Mouse (Mus musculus) gonadal fat pad, adult 2 months (tissue): ENCODE results near the gene Tex22. TPM values are rescaled to one million over a fixed set of nuclear protein-coding genes. Genes with fewer than 3 reads are reported as not detected.

ENCODE experiments used
- DNase-seq: peaks from one replicate; pipeline ENCODE4 v3.0.0-alpha.2; 2012; ENCODE audit warnings: low read depth
- polyA plus RNA-seq: library from polyadenylated mRNA; depleted of rRNA; stranded (reverse); fragments of >200 nt; gene quantifications from 2 replicates; pipeline ENCODE4 v1.2.3, GENCODE M21; 2012

The Tex22 gene
- polyA plus RNA-seq, 1 experiment, result 1.1 TPM

- no peak for DNase-seq
Observed at GRCm38 (mm10) chr12:113101251-113101960, 27.1 kb downstream of the Tex22 start.

- no peak for DNase-seq
Observed at GRCm38 (mm10) chr12:113102461-113102860, 28.2 kb downstream of the Tex22 start.

- no peak for DNase-seq
Observed at GRCm38 (mm10) chr12:113103846-113104451, 29.6 kb downstream of the Tex22 start.

- no peak for DNase-seq
Observed at GRCm38 (mm10) chr12:113106386-113106785, 32.1 kb downstream of the Tex22 start.

GRCm38 (mm10) chr12:113107431-113108124 is 33.3 kb downstream of the Tex22 start:
- DNase-seq, result no peak

GRCm38 (mm10) chr12:113108528-113109283 is 34.4 kb downstream of the Tex22 start:
- DNase-seq, result no peak

- no peak for DNase-seq
Observed at GRCm38 (mm10) chr12:113109801-113110200, 35.5 kb downstream of the Tex22 start.

- no peak for DNase-seq
Observed at GRCm38 (mm10) chr12:113114141-113114540, 39.8 kb downstream of the Tex22 start.

- DNase-seq, result no peak
Observed at GRCm38 (mm10) chr12:113114856-113115538, 40.7 kb downstream of the Tex22 start.

- no peak for DNase-seq
Observed at GRCm38 (mm10) chr12:113119516-113120410, 45.5 kb downstream of the Tex22 start.

GRCm38 (mm10) chr12:113124726-113125125 is 50.4 kb downstream of the Tex22 start:
- no peak for DNase-seq

GRCm38 (mm10) chr12:113130732-113131131 is 56.4 kb downstream of the Tex22 start:
- no peak for DNase-seq

- no peak for DNase-seq
Observed at GRCm38 (mm10) chr12:113131601-113132000, 57.3 kb downstream of the Tex22 start.

GRCm38 (mm10) chr12:113132567-113132966 is 58.3 kb downstream of the Tex22 start:
- no peak for DNase-seq

- no peak for DNase-seq
Observed at GRCm38 (mm10) chr12:113133260-113133659, 59.0 kb downstream of the Tex22 start.

GRCm38 (mm10) chr12:113133861-113134403 is 59.6 kb downstream of the Tex22 start:
- DNase-seq, result no peak

GRCm38 (mm10) chr12:113134502-113134901 is 60.2 kb downstream of the Tex22 start:
- no peak for DNase-seq

GRCm38 (mm10) chr12:113135401-113135800 is 61.1 kb downstream of the Tex22 start:
- no peak for DNase-seq

- no peak for DNase-seq
Observed at GRCm38 (mm10) chr12:113136492-113137020, 62.3 kb downstream of the Tex22 start.
